Mouse (Mus musculus) embryo, embryonic 11 days (tissue): ENCODE data around the gene Fam25c.
"Not testable (repeated sequence)": the region's sequence is repeated elsewhere in the genome, so short reads cannot be mapped to it uniquely, and the experiment has no call there.

ENCODE experiments used
- DNase-seq: peaks from one replicate; pipeline ENCODE4 v3.0.0-alpha.2; 2015

The Fam25c gene

DNA sequence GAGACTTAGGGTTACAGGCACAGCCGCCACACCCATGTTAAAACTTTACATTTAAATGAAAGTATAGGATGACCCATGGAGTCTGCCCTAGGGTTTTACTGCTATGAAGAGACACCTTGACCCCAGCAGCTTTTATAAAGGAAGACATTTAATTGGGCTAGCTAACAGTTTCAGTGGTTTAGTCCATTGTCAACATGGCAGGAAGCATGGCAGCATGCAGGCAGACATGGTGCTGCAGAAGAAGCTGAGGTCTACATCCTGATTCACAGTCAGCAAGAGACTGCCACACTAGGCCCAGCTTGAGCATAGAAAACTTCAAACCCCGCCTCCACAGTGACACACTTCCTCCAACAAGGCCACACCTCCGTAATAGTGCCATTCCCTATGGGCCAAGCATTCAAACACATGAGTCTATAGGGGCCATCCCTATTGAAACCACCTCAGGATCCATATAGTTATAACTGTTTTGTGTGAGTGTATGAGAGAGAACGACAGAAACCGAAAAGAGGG lies 31.6 kb downstream of the Fam25c start:
- DNase-seq = no peak

DNA sequence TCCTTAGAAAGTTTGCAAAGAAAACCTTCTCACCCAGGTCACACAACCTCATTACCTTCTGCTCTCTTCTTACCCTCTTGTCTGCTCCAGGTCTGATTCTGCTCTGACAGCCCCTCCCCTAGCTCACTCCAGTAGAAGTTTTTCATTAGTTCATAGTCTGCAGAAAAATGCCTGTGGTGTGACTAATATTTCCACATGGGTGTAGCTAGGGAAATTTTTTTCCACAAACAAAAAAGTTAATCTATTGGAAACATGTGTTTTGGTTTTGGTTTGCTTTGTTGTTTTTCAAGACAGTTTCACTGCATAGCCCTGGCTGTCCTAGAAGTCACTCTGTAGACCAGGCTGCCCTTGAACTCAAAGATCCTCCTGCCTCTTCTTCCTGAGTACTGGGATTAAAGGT lies 37.1 kb downstream of the Fam25c start:
- DNase-seq = no peak

DNA sequence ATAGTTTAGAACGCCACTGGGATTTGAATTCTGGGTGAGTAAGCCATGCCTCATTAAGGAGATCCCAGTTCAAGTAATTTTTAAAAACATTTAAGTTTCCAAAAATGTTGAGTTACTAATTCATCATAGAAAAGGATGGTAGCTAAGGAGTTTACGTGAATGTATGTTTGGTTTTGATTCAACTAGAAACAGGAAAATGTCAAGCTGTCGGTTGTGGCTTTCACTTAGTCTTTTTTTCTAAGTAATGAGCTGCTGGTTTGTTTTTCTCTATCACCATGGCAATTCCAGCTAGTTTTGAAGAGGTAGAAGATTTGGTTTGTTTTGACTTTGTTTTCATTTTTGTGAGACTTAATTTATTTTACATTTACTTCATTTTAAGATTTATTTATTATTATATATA lies 37.8 kb downstream of the Fam25c start:
- DNase-seq = no peak

DNA sequence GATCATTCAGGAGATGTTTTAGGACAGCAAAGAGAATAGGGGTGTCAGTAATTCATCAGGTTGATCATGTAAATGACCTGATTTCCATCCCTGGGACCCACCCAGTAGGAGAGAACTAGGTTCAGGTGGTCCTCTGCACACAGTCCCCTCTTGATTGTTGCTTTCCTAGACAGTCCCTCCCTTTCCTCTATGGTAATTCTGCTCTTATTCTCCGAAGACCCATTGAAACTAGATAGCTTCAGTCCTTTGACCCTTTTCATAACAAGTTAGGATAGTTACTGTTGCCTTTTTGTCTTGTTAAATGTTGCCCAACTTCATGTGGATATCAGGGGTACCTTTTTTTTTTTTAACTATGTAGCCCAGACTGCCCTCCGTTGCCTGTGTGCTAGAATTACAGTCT lies 38.9 kb downstream of the Fam25c start:
- DNase-seq = no peak

DNA sequence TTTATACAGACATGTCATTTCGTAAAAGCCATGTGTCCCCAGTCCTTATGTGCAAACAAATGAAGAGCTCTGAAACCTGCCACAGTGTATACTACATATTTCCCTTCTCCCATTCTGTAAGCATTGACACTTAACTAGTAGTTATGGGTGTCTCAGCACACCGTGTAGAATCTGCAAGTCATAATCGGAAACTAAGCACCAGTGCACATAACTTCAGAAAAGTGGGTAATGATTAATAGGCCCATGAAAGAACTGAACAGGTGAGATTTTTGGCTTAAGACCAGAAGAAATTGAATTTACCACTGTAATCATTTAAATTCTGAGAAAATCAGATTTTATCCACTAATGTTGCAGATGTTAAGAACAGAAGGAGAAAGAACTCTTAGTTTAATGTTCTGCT lies 40.4 kb downstream of the Fam25c start:
- DNase-seq = no peak

DNA sequence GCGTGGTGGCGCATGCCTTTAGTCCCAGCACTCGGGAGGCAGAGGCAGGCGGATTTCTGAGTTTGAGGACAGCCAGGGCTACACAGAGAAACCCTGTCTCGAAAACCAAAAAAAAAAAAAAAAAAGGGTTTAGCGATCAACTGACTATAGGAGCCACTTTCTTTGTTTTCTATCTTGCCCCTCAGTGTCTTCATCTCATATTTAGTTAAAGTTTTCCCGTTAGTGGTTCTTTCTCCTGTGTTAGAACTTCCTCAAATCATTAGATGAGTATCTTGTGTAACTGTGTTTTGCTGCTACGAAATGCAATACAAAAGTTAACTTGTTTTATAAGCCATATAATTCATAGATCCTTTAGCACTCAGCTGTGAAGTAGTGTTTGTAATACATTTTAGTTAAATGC lies 40.9 kb downstream of the Fam25c start:
- DNase-seq = not testable (repeated sequence)

DNA sequence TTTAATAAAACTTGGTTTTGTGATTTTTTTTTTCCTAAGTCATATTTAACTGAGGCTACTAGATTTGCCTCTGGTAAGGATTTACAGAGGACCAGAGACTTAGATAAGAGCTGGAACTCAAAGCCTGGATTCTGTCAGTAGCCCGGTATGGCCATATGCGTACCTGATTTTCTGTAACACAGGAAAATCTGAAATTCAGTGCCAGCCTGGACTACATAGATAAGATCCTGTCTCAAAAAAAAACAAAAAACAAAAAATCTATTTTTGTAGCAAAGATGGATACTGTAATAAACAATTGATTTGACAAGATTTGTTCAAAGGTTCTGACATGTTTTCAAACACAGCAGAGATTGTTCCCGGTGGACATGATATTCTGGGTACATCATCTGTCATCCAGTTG lies 41.6 kb downstream of the Fam25c start:
- DNase-seq = no peak

DNA sequence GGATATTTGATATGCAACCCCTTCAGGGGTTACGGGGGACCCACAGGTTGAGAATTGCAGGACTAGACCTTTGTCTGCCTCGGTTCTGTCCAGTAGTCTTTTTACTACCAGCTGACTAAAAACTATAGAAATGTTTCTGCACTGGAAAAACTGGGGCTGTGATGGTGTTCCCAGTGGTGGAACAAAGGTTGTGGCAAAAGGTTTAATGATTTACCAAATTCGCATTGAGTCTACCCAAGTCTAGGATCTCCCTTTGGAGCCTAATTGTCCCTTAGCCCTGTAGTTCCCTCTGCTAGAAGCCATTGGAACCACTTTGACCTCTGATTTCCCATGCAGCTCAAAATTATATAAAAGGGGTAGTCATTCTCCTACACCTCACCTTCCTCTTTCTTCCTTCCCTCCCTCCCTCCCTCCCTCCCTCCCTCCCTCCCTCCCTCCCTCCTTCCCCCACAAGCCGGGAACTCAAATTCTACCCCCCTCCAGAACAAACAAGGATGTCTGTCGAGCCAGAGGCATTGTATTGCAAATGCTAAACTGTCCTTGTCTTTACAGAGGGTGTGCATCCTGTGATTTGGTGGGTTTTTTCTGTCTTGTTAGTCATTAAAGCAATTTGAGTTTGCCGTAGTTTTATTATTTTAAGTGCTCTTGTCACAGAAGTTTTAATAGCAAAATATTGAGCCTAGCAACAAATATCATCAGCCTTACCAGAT lies 42.7 kb downstream of the Fam25c start:
- peak; percentile 9 for DNase-seq

DNA sequence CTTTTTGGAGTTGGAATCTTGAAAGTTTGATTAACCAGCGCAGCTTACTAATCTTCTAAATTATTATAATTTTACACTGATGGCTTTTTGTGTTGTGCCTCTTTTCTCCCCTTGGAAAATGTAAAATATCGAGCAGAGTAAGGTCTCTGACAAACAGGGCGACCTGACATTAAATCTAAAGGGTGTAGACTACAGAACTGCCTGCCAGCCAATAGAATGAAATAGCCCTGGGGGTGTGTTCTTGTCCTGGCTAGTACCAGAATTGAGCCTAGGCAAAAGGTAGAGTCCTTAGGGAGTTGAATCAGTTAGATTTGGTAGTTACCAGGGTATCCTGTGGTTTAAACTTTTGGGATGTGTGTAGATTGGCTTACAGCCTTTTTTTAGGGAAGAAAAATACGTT lies 43.5 kb downstream of the Fam25c start:
- DNase-seq = peak; percentile 59

DNA sequence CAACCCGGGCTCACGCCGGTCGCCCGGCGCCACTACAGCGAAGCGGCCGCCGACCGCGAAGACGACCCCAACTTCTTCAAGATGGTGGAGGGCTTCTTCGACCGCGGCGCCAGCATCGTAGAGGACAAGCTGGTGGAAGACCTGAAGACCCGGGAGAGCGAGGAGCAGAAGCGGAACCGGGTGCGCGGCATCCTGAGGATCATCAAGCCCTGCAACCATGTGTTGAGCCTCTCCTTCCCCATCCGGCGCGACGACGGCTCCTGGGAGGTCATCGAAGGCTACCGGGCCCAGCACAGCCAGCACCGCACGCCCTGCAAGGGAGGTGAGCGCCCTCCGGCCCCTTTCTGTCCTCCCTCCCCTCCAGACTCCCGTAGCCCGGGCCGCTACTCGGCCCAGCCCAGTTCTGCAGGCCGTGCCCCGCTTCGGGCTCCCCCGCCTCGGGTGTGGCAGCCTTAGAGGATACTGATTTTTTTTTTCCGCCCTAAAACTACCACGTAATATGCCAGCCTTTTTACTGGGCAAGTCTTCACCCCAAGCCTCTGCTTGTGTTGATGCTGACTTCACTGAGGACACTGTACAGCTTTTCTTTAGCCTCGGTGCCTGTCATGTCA lies 44.1 kb downstream of the Fam25c start:
- DNase-seq = peak; percentile 61

DNA sequence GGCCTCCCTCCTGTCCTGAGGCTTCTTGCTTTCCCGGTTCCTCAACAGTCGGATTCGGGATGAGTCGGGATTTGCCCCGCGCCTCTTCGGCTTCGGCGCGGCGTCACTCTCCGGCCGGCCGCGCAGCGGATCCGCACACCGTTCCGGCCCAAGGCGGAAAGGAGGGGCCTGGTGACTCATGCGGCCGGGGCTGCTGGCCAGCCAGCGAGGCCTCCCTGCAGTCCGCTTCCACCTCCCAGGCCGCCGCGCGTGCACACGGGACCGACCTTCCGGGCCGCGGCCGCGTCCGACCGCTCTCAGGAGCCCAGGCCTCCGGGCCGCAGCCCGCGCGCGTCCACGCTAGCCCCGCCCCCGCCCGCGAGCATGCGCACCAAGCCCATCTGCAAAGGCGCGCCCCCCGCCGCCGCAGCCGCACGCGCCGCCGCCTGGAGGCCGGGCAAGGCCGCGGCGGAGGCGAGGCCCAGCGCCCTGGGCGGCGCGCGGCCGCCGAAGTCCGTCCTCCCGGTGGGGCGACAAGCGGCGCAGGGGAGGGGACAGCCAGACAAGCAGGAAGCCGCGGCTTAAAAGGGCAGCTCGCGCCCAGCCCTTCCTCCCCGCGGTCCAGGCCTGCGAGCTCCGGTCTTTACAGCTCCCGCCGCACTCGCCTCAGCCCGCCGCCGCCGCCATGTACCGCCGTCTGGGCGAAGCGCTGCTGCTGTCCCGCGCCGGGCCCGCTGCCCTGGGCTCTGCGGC lies 44.8 kb downstream of the Fam25c start, which contains the start of the genes Shld2 and Glud1:
TSS of gene Shld2 (minus strand) at position 260 of the 732 bp plus-strand sequence.
TSS of gene Glud1 (plus strand) at position 494 of the 732 bp plus-strand sequence.
- peak; percentile 97 for DNase-seq

DNA sequence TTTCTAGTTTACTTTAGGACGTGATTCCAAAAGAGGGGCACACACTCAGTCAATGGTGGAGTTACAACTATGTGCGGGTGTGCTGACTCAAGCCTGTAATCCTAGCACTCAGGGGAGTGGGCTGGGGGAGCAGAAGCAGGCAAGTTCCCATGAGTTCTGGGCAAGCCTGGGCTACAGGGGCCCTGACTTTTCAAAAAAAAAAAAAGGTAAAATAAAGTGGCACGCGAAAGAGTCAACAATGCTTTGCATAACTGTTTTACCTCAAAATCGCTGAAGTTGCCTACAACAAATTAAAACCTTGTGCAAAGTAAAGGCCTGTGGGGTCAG lies 45.4 kb downstream of the Fam25c start:
- no peak for DNase-seq

DNA sequence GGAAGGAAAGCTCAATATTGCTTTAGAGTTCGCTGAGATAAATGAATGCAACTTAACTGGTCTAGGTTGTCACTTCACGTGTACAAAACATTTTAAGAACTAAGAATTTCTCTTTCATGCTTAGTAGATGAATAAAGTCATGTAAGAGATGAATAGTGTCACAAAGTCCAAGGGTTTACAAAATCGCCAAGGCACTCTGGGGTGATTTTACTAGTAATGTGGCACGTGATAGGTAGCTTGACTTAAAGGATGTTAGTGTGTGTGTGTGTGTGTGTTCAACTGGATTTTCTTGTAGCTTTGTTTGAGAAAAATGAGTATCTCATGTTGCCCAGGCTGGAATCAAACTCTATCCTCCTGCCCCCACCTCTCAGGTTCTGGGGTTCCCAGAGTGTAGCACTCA lies 46.0 kb downstream of the Fam25c start:
- DNase-seq = no peak

DNA sequence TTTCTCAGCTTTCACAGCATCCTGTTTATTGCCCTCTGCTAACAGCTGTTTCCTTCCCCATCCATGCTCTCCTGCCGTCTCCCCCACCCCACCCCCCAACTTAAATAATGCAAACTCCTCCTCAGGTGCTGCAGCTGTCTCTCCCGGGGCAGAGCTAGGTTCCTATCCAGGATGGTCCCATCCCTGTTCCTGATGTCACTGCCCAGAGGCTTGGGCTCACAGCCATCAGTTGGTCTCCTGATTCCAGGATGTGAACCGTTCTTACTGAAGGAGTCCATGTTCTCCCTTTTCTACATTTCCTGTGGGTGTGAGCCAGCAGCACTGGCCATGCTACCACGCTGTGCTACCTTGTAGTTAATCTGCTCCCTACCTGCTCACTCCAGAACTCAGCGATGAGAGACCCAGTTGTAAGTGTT lies 52.0 kb downstream of the Fam25c start:
- no peak for DNase-seq

DNA sequence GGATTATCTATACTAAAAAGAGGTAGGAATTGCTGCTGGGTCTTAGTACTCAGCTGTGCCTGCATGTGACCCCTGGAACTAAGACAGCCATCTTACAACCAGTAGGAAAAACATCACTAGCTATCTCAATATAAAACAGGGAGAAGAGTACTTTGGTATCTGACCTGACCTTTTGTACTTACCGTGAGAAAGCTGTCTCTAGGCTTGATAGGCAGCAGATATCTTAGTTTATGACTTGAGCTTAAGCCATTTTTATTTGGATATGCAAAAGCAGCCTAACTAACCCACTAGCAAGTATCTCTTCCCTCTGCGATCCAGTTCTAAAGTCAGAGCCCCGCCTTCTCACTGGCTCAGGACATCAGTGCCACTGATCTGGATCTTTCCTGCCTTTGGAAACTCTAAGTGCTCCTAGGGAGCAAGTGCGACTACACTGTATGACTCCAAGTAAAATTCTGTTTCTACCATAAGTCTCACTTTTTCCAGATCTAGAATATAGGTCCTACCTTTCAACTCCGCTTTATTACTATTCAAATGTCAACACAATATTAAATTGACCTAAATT lies 52.5 kb downstream of the Fam25c start:
- no peak for DNase-seq
